Mouse (Mus musculus) heart, adult 8-10 months (tissue): Measurements from ENCODE around the gene Iba57. TPM values are rescaled to one million over a fixed set of nuclear protein-coding genes. Genes with fewer than 3 reads are reported as not detected.

ENCODE experiments used
- DNase-seq: peaks from one replicate; pipeline ENCODE4 v3.0.0; 2022; ENCODE audit warnings: low spot score
- total RNA-seq, 4 experiments: library from RNA; stranded (reverse); gene quantifications; 2 replicates each; pipeline ENCODE4 v1.2.4; 2022

The Iba57 gene
- total RNA-seq, 4 experiments from 2014 or later = 14.8 to 21.8 (median 19.4) TPM

- DNase-seq = no peak
Measured at GRCm38 (mm10) chr11:59134373-59134997, 29.1 kb downstream of the Iba57 start.

GRCm38 (mm10) chr11:59132065-59132464, 31.5 kb downstream of the Iba57 start:
- no peak for DNase-seq

- DNase-seq = no peak
Measured at GRCm38 (mm10) chr11:59131348-59131919, 32.1 kb downstream of the Iba57 start.

- no peak for DNase-seq
Measured at GRCm38 (mm10) chr11:59130782-59131181, 32.8 kb downstream of the Iba57 start.

DNA sequence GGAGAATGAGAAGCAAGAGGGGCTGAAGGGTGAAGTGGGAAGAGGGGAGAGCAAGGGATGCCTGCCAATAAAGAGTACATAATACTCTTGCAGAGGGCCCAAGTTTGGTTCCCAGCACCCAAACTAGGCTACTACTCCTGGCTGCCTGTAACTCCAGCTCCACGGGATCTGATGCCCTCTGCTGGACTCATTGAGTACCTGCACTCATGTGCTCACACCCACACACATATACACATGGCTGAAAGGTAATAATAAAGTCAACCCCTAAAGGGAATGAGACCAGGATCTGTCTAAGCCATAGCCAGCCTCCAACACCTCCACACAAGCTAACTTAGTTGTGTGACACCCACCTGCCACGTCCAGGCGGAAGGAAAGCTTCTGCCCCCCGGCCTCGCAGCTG, 57.6 kb downstream of the Iba57 start:
- no peak for DNase-seq

Other genes with a start within 250 kb of the Iba57 start
- under 1 TPM in 1 of 4 experiments, not detected in 3; 0.09 TPM for gene Btnl10, start 245.8 kb downstream of the Iba57 start, total RNA-seq
- gene Rnf187, start 224.8 kb downstream of the Iba57 start, total RNA-seq = 100 to 1,000 TPM; 165 to 184 (median 175) TPM
- gene Hist3h2ba, start 214.8 kb downstream of the Iba57 start, total RNA-seq = 1 to 10 TPM in 3 of 4 experiments, not detected in 1; 1.3 to 1.4 (median 1.3) TPM
- gene Hist3h2a, start 209.1 kb downstream of the Iba57 start, total RNA-seq = 10 to 100 TPM; 10.5 to 17.8 (median 16.0) TPM
- gene Trim17, start 209.1 kb downstream of the Iba57 start, total RNA-seq = under 1 TPM in 3 of 4 experiments, not detected in 1; 0.06 to 0.20 (median 0.08) TPM
- 10 to 100 TPM; 14.7 to 18.9 (median 16.5) TPM for gene Trim11, start 185.6 kb downstream of the Iba57 start, total RNA-seq
- 1,000 to 10,000 TPM in 1 of 4 experiments, 100 to 1,000 TPM in 3; 788 to 1,002 (median 896) TPM for gene Obscn, start 27.3 kb downstream of the Iba57 start, total RNA-seq
- gene Gjc2, start 19.5 kb upstream of the Iba57 start, total RNA-seq = under 1 TPM; 0.62 to 0.82 (median 0.63) TPM
- 100 to 1,000 TPM; 112 to 142 (median 128) TPM for gene Guk1, start 28.5 kb upstream of the Iba57 start, total RNA-seq
- 100 to 1,000 TPM; 100 to 119 (median 114) TPM for gene Mrpl55, start 38.7 kb upstream of the Iba57 start, total RNA-seq
- gene 2310033P09Rik, start 44.6 kb upstream of the Iba57 start, total RNA-seq = 10 to 100 TPM in 3 of 4 experiments, 1 to 10 TPM in 1; 9.8 to 12.9 (median 10.6) TPM
- gene Arf1, start 64.5 kb upstream of the Iba57 start, total RNA-seq = 100 to 1,000 TPM; 261 to 279 (median 274) TPM
- gene Wnt3a, start 127.0 kb upstream of the Iba57 start, total RNA-seq = not detected
- gene Wnt9a, start 143.2 kb upstream of the Iba57 start, total RNA-seq = 1 to 10 TPM; 4.3 to 4.9 (median 4.6) TPM
- not detected for gene Prss38, start 211.9 kb upstream of the Iba57 start, total RNA-seq